Mouse (Mus musculus): ENCODE data around the gene Atp2b2. TPM values are rescaled to one million over a fixed set of nuclear protein-coding genes. Genes with fewer than 3 reads are reported as not detected.

The Atp2b2 gene
- total and polyA plus RNA-seq, 2 experiments from 2014 or later, result 0.03 TPM; not detected in 1

- H3K9me3 ChIP-seq (replicated peaks; ENCODE audit: control insufficient read depth, low read length), result no peaks in the 10 kb centered on the region
- peak overlapping the region; percentile 42 for H3K4me3 ChIP-seq (ENCODE audit: low read depth, low read length)
- H3K27ac ChIP-seq (ENCODE audit: low read depth), result no peak overlapping the region
- TF ChIP-seq EP300 (IDR thresholded peaks at IDR 0.05; ENCODE audit: low read depth), result no peak
- TF ChIP-seq CTCF (IDR thresholded peaks at IDR 0.05; ENCODE audit: low read depth), result no peak
- H3K4me1 ChIP-seq (ENCODE audit: control insufficient read depth, insufficient read depth), result no peaks in the 10 kb centered on the region; the same call in 1 of the 2 replicates
- peaks cover 63% of the 10 kb centered on the region for H3K27me3 ChIP-seq (ENCODE audit: control insufficient read depth, insufficient read depth, low read length)
- ATAC-seq (ENCODE audit: insufficient read depth, low read depth) (no peak), DNase-seq (ENCODE audit: low spot score) (no peak)
- no peaks in the 10 kb centered on the region for H3K36me3 ChIP-seq (replicated peaks; ENCODE audit: control insufficient read depth, insufficient read depth, low read length)
- no peak overlapping the region for H3K9ac ChIP-seq (replicated peaks; ENCODE audit: low read depth, low read length)
- 3% methylated on average over 31 of the region's 39 CpGs for WGBS
- H3K4me2 ChIP-seq (ENCODE audit: low read depth, low read length), result peak overlapping the region; percentile 71
Measured at GRCm38 (mm10) chr6:114041097-114041910, 1.1 kb downstream of the Atp2b2 start.

DNA sequence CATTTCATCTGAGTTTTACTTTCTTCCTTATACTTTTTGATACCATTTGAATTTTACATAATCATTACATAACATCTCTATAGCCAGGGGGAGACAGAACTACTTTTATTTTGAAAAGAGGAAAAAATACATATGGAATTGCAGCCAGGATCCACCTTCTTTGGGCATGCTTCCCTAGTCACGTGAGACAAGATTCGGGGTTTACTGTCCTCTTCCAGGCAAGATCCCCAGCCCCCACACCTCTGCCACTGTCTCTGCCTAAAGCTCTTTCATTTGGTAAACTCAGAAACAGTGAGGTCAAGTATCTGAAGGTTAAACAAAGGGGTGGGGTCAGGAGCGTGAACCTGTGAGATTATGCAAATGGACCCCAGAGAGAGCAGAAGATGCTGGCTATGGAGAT, 6.7 kb downstream of the Atp2b2 start:
- DNase-seq (ENCODE audit: low spot score), result no peak
- Histone ChIP-seq H3K27me3 (ENCODE audit: control insufficient read depth, insufficient read depth, low read length) (peaks cover 25% of the 10 kb centered on the region), H3K4me3 (ENCODE audit: low read depth, low read length) (no peak overlapping the region)

GRCm38 (mm10) chr6:114032822-114033221, 9.6 kb downstream of the Atp2b2 start:
- peaks cover 8% of the 10 kb centered on the region; the same call in 1 of the 2 replicates for H3K27me3 ChIP-seq (ENCODE audit: control insufficient read depth, insufficient read depth, low read length)
- 54% methylated on average over 8 of the region's 8 CpGs for WGBS
- no peak for ATAC-seq (ENCODE audit: insufficient read depth, low read depth)

More for the DNA sequence above, 6.7 kb downstream of the Atp2b2 start:
- Histone ChIP-seq H3K9ac (replicated peaks; ENCODE audit: low read depth, low read length) (no peak overlapping the region), H3K36me3 (replicated peaks; ENCODE audit: control insufficient read depth, insufficient read depth, low read length) (no peaks in the 10 kb centered on the region), H3K27ac (ENCODE audit: low read depth) (no peak overlapping the region), H3K4me2 (ENCODE audit: low read depth, low read length) (no peak overlapping the region), H3K4me1 (ENCODE audit: control insufficient read depth, insufficient read depth) (no peaks in the 10 kb centered on the region), H3K9me3 (replicated peaks; ENCODE audit: control insufficient read depth, low read length) (no peaks in the 10 kb centered on the region)
- WGBS, result 51% methylated on average over 3 of the region's 3 CpGs
- no peak for ATAC-seq (ENCODE audit: insufficient read depth, low read depth)
- no peak for TF ChIP-seq EP300 (IDR thresholded peaks at IDR 0.05; ENCODE audit: low read depth)
- TF ChIP-seq CTCF (IDR thresholded peaks at IDR 0.05; ENCODE audit: low read depth), result no peak

DNA sequence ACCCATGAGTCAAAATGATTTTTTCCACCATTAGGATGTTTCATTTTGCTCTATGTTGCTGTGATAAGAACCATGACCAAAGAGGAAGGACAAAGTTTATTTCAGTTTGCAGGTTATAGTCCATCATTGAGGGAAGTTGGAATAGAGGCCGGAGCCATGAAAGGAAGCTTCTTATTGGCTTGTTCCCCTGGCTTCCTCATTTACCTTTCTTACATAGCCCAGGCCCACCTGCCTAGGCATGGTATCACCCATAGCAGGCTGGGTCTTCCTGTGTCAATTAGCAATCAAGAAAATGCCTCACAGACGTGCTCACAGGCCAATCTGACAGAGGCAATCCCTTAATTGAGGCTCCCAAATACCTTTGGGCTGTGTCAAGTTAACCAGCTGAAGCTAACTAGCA, 18.6 kb downstream of the Atp2b2 start:
- Histone ChIP-seq H3K36me3 (replicated peaks; ENCODE audit: control insufficient read depth, insufficient read depth, low read length) (no peaks in the 10 kb centered on the region), H3K27ac (ENCODE audit: low read depth) (no peak overlapping the region), H3K27me3 (ENCODE audit: control insufficient read depth, insufficient read depth, low read length) (no peaks in the 10 kb centered on the region), H3K4me2 (ENCODE audit: low read depth, low read length) (no peak overlapping the region), H3K4me1 (ENCODE audit: control insufficient read depth, insufficient read depth) (no peaks in the 10 kb centered on the region), H3K4me3 (ENCODE audit: low read depth, low read length) (no peak overlapping the region), H3K9ac (replicated peaks; ENCODE audit: low read depth, low read length) (no peak overlapping the region), H3K9me3 (replicated peaks; ENCODE audit: control insufficient read depth, low read length) (no peaks in the 10 kb centered on the region)
- DNase-seq (ENCODE audit: low spot score) (no peak), ATAC-seq (ENCODE audit: insufficient read depth, low read depth) (no peak)
- WGBS, result 65% methylated on average over 2 of the region's 2 CpGs
- no peak for TF ChIP-seq EP300 (IDR thresholded peaks at IDR 0.05; ENCODE audit: low read depth)
- TF ChIP-seq CTCF (IDR thresholded peaks at IDR 0.05; ENCODE audit: low read depth), result no peak

More at GRCm38 (mm10) chr6:114032822-114033221, 9.6 kb downstream of the Atp2b2 start:
- Histone ChIP-seq H3K4me1 (ENCODE audit: control insufficient read depth, insufficient read depth) (no peaks in the 10 kb centered on the region), H3K9ac (replicated peaks; ENCODE audit: low read depth, low read length) (no peak overlapping the region), H3K9me3 (replicated peaks; ENCODE audit: control insufficient read depth, low read length) (no peaks in the 10 kb centered on the region), H3K36me3 (replicated peaks; ENCODE audit: control insufficient read depth, insufficient read depth, low read length) (no peaks in the 10 kb centered on the region), H3K4me3 (ENCODE audit: low read depth, low read length) (no peak overlapping the region), H3K4me2 (ENCODE audit: low read depth, low read length) (no peak overlapping the region), H3K27ac (ENCODE audit: low read depth) (no peak overlapping the region)
- no peak for DNase-seq (ENCODE audit: low spot score)
- TF ChIP-seq CTCF (IDR thresholded peaks at IDR 0.05; ENCODE audit: low read depth) (no peak), EP300 (IDR thresholded peaks at IDR 0.05; ENCODE audit: low read depth) (no peak)

DNA sequence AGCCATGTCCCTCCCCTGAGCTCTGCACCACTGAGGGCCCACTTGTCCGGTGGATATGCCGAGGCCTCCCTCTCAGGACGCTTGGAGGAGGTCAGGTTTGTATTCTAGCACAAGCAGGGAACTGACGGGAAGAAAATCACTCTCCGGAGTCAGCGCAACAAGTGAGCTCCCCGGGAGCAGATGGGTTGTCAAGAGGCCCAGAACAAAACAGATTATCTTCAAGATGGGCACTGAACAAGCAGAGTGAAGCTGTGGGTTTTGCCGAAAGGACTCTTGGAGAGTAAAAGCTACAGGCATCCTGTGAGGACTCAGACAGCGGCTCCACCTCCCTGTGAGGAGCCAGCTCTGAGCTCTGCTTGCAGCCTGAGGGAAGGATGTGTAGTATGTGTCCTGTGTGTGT, 20.3 kb downstream of the Atp2b2 start:
- WGBS, result 65% methylated on average over 9 of the region's 9 CpGs
- H3K9me3 ChIP-seq (replicated peaks; ENCODE audit: control insufficient read depth, low read length), result no peaks in the 10 kb centered on the region
- no peak for ATAC-seq (ENCODE audit: insufficient read depth, low read depth)
- H3K27ac ChIP-seq (ENCODE audit: low read depth), result no peak overlapping the region
- H3K4me2 ChIP-seq (ENCODE audit: low read depth, low read length), result no peak overlapping the region
- no peaks in the 10 kb centered on the region for H3K36me3 ChIP-seq (replicated peaks; ENCODE audit: control insufficient read depth, insufficient read depth, low read length)
- no peaks in the 10 kb centered on the region for H3K4me1 ChIP-seq (ENCODE audit: control insufficient read depth, insufficient read depth)
- H3K4me3 ChIP-seq (ENCODE audit: low read depth, low read length), result no peak overlapping the region
- H3K27me3 ChIP-seq (ENCODE audit: control insufficient read depth, insufficient read depth, low read length), result no peaks in the 10 kb centered on the region
- TF ChIP-seq CTCF (IDR thresholded peaks at IDR 0.05; ENCODE audit: low read depth) (no peak), EP300 (IDR thresholded peaks at IDR 0.05; ENCODE audit: low read depth) (no peak)
- DNase-seq (ENCODE audit: low spot score), result no peak
- H3K9ac ChIP-seq (replicated peaks; ENCODE audit: low read depth, low read length), result no peak overlapping the region

Measured in heart, postnatal 0 days (tissue).